Mouse (Mus musculus): Measurements from ENCODE around the gene Dlat.

- TF ChIP-seq MAX (IDR thresholded peaks at IDR 0.05; ENCODE audit: low read depth) (no peak), POLR2A (IDR thresholded peaks at IDR 0.05; ENCODE audit: insufficient read length, low read depth) (peak; percentile 85), CEBPB (IDR thresholded peaks at IDR 0.05; ENCODE audit: insufficient read depth, poor library complexity, severe bottlenecking) (no peak), POLR2AphosphoS2 (IDR thresholded peaks at IDR 0.05; ENCODE audit: insufficient read length, low read depth) (peak; percentile 85)
These were observed at the start of gene Dlat for GRCm38 (mm10) chr9:50659392-50660217.
